Mouse (Mus musculus) hindlimb bud, embryonic 11.5 days (tissue): ENCODE results near the gene Numb.
"Not testable (repeated sequence)": the region's sequence is repeated elsewhere in the genome, so short reads cannot be mapped to it uniquely, and the experiment has no call there.

Experiments used
- DNase-seq: peaks from one replicate; pipeline ENCODE4 v3.0.0-alpha.2; 2012; ENCODE audit warnings: low read depth, low spot score; ENCODE audit errors: extremely low spot score

Numb gene

DNA sequence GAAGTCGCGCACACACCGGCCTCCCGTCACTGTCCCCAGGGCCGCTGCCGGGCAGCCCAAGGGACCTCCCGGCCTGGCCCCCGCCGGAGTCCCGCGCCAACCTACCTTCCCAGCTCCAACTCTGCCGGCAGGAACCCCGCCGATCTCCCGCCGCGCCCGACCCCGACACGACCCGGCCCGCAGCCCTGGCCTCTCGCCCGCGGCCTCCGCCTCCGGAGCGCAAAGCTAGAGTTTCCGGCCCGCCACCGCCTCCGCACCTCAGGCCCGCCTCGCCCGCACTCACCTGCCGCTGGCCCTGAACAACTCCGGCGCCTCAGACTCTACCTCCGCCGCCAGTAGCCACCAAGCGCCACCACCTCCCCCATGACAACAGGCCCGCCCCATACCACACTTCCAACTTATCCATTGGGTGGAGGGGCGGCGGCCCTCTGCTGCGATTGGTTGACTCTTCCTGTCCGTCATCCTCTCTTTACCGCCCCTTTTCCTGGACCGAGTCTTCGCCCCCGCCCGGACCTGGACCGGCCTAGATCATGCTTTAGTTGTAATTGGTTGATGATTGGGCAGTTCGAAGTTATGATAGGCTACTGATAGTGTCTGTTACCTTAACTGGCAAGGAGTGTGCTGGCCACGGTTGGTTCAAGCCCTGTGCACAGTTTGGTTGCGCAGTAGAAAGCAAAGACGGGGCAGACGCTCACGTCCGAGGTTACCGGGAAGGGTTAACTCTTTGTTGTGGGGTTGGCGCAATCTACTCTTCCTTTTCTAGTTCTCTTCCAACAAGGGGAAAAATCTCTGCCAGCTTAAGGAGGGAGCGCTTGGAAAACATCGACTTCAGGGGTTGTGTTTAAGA, at the start of gene Numb:
Numb (minus strand) TSS at position 400 of the 847 bp plus-strand sequence.
- peak; percentile 98 for DNase-seq

DNA sequence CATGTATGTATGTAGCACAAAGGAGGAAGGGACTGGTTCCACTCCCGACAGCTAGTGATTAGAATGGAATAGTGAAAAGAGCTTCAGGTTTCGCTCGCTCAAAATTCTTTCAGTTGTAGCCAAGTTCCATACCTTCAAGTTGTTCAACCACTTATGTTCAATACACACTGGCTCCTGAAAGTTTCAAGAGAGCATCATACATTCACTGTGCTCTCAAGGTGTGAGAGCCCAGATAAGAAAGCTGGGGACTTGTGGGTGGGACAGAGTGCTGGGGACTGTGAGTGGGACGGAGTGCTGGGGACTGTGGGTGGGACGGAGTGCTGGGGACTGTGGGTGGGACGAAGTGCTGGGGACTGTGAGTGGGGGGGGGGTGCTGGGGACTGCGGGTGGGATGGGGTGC, 43.5 kb upstream of the Numb start:
- DNase-seq: no peak

DNA sequence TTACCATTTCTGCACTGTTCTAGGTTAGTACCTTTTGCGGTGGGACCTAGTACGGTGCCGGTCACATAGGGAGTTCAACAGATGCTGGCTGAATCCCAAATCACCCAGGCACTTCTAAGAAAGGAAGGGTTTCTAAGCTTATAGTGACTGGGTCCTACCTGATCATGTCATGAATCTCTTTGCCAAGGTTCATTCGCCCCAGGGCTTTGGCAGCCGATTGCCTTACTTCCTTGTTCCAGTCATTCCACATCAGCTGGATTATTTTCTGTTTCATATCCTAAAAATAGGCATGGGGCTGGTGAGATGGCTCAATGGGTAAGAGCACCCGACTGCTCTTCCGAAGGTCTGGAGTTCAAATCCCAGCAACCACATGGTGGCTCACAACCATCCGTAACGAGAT, 36.5 kb upstream of the Numb start:
- DNase-seq: no peak

DNA sequence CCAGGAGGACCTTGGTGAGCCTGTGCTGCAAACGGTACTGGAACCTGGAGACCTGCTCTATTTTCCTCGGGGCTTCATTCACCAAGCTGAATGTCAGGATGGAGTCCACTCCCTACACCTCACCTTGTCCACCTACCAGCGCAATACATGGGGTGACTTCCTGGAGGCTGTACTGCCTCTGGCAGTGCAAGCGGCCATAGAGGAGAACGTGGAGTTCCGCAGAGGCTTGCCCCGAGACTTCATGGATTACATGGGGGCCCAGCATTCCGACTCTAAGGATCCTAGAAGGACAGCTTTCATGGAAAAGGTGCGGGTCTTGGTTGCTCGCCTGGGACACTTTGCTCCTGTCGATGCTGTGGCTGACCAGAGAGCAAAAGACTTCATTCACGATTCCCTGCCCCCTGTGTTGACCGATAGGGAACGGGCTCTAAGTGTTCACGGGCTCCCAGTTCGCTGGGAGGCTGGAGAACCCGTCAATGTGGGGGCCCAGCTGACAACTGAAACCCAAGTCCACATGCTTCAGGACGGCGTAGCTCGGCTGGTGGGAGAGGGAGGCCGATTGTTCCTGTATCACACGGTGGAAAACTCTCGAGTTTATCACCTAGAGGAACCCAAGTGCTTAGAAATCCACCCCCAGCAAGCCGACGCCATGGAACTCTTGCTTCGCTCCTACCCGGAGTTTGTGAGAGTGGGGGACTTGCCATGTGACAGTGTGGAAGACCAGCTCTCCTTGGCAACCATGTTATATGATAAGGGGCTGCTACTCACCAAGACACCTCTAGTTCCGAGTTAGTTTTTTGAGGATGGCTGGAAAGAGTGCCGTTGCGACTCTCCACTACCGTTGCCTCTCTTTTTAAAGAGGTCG, 30.2 kb upstream of the Numb start:
- DNase-seq: no peak

DNA sequence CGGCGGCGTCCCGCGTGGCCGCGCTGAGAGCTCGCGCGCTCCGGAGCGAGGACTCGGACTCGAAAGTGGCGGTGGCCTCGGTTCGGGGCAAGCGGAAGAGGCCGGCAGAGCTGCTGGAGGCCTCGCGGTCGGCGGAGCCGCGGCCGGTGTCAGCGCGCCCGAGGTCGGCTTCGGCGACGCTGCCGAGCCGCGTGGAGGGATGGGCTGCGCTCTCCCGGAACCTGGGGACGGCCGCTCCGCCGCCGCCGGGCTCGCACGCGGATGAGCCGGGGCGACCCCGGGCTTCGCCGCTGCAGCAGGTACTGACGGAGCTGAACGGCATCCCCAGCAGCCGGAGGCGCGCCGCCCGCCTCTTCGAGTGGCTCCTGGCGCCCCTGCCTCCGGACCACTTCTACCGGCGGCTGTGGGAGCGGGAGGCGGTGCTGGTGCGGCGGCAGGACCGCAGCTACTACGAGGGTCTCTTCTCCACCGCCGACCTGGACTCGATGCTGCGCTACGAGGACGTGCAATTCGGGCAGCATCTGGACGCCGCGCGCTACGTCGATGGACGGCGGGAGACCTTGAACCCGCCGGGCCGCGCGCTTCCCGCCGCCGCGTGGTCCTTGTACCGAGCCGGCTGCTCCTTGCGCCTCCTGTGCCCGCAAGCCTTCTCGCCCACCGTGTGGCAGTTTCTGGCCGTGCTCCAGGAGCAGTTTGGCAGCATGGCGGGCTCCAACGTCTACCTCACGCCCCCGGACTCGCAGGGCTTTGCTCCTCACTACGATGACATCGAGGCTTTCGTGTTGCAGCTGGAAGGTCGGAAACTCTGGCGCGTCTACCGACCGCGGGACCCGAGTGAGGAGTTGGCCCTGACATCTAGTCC, 29.3 kb upstream of the Numb start:
- DNase-seq: no peak

DNA sequence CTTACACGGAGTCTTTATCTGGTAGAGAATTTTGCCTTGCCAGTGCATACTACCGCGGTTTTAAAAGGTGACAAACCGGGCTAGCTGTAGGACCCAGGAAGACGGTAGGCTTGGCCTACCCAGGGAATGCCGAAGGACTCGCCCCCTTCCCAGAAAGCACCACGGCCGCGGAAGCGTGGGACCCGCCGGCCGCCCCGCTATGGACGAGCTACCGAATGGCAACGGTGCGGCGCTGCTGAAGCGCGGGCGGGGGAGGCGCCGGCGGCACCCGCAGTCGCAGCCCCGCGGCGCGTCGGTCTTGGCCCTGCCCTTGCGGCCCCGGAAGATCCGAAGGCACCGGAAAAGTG, 28.7 kb upstream of the Numb start, which contains the start of gene Riox1:
Riox1 (plus strand) TSS at position 116 of the 347 bp plus-strand sequence.
- DNase-seq: no peak

DNA sequence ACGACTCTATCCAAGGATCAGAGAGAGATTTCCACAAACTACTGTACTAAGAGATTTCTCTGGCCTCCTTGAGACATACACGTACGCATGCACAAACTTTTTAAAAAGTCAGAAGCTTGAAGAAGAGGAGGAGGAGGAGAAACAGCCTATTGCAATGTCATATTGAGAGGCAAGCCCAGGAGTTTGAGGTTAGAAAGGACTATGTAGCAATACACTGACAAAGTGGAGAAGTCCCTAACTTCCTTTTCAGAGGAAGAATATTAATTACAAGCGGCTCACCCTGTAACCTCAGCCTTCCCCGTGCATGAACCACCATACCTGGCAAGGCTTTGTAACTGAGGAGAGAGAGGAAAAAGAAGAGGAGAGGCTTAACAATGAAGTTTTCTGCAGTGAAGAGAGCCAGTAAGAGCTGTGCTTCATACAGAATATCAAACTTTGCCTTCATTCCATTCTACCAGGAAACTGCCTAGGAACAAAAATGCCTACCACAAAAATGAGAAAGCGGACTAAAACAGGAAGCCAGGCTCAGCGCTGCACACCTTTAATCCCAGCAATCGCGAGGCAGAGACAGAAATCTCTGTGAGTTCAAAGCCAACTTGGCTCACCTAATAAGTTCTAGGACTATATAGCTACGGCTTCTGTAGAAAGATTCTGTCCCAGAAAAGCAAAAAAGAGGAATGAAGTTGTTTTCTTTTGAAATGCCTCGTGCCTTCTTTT, 28.2 kb upstream of the Numb start:
- no peak for DNase-seq

DNA sequence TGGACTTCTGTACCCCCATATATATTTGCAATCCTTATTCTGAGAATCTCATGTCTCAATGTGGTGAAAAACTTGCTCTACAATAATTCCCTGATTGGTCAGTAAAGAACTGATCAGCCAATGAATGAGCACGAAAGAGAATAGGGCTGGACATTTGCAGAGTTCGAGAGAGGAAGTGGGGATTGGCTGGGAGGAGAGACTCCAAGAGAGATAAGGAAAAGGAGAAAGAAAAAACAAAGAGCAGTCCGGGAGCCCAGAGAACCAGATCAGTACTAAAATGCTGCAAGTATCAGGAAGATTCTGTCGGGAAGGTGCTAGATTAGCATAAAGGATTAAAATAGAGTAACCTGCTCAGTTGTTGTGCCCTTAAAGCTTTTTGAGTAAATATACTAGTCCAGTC, 27.3 kb upstream of the Numb start:
- DNase-seq: no peak

DNA sequence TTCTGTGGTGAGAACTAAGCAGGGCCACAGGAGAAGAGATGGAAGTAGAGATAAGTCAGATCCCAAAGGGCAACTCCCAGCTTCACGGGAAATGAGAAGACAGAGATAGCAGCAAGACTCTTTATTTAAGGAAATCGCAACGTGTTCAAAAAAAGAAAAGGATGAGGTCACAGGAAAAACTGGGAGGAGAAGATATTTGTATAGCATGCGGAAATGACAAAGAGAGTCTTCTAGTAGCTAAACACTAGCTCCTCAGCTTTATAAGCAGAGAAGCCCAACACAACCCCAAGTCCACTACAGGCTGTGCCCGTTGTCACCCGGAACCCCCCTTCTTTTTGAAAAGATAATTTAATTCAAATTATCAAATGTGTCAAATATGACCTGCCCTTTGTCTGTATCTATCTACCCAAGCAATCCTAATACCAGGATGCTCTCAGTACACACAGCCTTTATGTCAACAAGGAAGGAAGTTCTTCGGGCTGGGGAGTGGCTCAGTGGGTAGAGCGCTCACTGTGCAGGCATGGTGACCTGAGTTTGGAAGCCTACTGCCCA, 25.6 kb upstream of the Numb start:
- no peak for DNase-seq

DNA sequence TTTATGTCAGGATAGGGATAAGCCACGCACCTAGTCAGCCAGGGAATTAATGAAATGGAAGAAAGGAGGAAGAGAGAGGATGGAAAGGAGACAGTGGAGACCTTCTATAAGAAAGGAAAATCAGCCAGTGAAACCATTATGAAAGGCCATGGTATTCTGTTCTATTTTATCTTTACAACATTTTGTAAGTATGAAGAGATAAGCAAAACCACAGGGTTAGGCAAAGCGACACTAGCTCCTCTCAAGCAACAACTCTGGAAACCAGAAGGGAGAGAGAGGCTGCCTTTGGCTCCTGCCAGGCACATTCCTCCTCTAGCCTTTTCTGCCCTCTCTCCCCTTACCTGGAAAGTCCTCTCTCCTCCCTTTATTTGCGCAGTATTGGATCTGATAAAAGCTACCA, 20.2 kb upstream of the Numb start:
- no peak for DNase-seq

DNA sequence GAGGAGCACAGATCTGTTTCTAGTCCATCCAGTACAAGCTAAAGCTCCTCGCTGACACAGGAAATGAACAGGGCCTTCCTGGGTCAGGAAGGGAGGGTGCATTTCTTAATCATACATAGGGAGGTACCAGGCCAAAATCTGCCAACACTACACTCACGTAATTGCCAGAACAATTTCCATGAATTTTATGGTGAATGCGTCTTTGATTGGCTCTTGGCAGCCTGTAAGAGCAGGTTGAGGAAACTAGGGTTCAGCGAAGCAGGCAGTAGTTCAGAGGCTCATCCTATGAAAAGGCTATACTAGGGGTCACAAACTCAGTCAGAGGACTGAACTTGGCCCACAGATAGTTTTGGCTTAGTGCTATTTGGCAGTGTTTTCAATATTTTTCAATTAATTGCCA, 18.3 kb upstream of the Numb start:
- no peak for DNase-seq

DNA sequence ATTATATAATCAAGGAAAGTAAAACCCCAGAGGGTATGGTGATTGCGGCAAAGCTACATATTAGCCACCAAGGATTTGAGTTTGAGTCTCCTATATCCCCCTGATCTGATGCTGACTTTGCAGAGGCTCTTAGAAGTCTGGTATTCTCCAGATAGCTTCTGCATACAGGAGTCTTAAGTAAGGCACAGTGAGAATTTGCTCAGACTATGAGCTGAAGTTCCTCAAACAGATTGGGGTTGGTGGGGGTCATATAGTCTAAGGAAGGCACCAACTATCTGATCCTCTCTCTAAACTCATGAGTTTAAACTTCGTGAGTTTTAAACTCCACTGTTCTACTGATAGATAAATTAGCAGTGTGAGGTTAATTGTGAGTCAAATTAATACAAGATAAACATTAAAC, 17.6 kb upstream of the Numb start:
- no peak for DNase-seq

DNA sequence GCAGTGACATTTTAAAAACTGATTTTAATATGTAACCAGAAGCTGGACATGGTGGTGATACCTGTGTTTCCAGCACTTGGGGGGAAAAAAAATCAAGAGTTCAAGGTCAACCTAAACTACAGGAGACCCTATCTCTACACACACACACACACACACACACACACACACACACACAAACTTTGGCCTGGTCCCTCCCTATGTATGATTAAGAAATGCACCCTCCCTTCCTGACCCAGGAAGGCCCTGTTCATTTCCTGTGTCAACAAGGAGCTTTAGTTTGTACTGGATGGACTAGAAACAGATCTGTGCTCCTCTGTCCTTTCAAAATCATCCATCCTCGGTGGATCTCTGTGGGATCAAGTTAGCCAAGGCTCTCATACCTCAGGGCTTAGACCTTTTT, 16.9 kb upstream of the Numb start:
- not testable (repeated sequence) for DNase-seq

DNA sequence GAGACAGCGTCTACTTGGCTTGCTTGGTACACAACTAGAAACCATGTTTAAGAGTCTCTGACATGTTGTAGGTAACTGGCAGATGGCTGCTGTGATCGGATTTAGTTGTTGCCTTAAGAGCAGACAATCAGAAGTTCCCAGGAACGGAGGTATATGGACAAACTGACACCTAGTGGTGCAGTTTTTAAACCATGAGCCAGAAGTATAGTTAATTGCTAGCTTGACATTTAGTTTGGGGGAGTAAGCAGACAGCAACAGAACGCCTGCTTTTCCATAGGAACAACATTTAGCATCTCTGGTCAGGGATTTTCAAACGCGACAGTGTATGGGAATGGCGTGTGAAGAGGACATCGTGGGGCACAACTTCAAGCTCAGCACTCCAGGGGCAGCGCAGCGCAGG, 15.9 kb upstream of the Numb start:
- no peak for DNase-seq

DNA sequence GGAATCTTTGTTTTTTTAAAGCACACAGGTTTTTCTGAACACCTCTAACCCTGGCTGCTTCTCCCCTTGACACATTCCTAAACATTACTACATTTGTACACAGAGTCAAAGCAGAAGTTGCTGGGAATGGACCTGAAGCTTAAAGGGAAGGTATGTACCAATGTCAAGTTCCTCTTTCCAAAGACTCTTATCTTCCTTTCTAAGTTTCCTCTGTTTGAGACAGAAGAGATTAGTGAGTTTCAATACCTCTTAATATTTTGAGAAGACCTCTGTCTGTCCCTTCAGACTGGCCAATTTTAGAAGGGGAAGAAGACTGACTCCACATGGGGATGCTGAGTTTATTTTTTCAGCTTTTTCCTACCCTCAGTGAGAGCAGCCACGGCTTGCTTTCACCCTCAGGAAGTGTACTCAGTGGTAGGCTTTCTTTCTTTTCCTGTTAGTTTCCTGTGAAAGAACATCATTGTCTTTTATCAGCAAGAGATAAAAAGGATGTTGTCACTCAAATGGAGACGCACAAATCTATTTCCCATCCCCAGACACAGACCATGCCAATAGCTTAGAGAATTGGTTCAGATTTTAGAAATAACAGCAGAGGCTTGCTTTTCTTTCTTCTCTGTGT, 7.6 kb upstream of the Numb start:
- no peak for DNase-seq

DNA sequence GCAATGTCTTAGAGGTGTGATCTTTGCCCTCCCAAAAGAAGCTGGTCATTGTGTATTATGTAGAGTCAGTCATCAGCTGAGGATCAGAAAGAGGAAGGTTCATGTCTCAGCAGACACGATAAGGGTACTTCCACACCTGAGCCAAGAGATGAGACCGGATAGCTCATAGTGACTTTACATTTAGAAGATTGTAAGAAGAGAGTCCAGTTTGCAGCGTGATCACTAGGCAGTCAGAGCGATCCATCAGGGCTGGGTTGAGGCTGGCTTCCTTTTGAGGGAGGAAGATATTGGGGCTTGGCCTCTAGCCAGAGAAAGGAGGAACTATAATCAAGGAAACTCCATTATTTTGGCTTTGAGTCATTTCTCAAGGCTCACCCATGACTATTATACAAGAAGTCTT, 6.0 kb upstream of the Numb start:
- no peak for DNase-seq

DNA sequence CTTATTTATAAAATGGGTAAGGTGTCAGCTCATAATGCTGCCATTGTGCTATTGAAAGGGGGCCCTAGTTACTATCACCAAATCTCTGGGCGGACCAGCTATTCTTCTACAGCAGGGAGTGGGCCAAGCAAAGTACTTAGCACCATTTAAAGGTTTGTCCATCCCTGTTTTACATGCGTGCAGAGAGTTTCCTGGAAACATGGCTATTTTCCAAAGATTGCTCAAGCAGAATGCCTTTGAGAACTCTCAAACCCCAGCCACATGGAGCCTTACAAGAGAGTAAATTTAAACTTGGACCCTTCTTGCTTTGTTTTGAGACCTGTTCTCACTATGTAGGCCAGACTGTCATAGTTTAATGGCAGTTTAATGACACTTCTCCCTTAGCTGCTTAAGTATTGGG, 4.3 kb upstream of the Numb start:
- DNase-seq: no peak

DNA sequence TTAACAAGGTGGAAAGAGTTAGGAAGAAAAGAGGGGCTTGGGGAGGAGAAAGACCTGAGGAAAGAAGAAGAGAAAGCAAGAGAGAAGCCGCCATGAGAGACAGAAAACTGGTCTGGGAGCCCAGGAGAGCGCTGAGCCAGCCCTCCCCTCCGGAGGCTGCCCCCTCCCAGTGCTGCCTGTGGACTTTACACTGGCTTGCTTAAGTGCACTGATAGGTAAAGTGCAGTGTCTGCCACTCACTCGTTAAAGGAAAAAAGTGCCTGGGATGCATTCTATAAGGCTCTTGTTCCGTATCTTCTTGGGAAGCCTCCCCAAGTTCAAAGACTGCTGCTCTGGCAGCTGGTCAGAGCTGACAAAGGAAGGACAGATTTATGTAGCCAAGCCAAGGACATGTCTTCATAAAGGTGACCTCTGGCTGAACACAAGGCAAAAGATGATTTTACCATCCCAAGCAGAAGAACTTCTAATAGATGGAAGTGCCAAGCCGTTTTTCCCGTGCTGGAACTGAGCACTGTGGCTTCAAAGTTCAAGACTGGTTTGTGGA, 3.5 kb upstream of the Numb start:
- DNase-seq: no peak

DNA sequence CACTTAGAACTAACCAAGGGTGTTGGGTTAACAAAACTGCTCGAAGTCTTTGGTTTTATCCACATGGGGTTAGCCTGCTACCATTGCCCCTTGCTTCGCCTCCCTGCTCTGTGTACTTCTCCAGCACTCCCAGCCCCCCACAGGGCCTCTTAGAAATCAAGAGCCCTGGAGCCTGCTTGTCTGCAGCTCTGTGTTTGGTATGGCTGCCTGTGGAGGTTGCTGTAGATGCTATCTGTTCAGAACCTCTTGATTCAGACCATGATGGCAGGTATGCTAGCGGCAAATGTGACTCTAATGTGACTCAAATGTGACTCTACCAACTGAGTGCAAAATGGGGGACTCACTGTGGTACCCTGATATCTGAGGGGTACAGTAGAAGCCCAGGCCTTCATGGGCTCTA, 2.6 kb upstream of the Numb start:
- DNase-seq: no peak

DNA sequence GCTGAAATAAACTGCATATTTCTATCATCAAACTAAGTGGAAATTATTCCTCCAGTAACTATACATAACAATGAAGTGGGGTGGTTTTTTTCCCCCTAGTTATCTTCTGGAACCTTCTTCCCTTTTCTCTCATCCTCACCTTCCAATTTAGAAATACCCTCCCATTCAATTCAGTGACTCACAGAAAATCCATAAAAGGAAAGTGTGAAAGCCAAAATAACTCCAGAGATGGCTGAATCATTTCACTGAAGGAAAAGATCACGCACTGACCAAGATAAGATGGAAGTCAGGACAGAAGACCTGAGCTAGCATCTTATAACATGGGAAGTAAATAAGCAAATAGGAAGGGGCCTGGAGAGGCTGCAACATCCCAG, 1.7 kb upstream of the Numb start:
- DNase-seq: no peak
